Mouse (Mus musculus): ENCODE results near the gene Golm1. TPM values are rescaled to one million over a fixed set of nuclear protein-coding genes. Genes with fewer than 3 reads are reported as not detected.

Golm1 gene
- total RNA-seq, 2 experiments from 2014 or later: 13.8 to 17.0 TPM

GRCm38 (mm10) chr13:59676316-59677229 is 962 bp upstream of the Golm1 start:
- DNase-seq: no peak

- peak; percentile 22 for DNase-seq
Observed at GRCm38 (mm10) chr13:59674761-59675150, 855 bp downstream of the Golm1 start.

- no peak for DNase-seq
Observed at GRCm38 (mm10) chr13:59674215-59674614, 1.4 kb downstream of the Golm1 start.

- DNase-seq: no peak
Observed at GRCm38 (mm10) chr13:59673597-59673996, 2.0 kb downstream of the Golm1 start.

- DNase-seq: no peak
Observed at GRCm38 (mm10) chr13:59672248-59672647, 3.4 kb downstream of the Golm1 start.

- no peak for DNase-seq
Observed at GRCm38 (mm10) chr13:59671521-59671920, 4.1 kb downstream of the Golm1 start.

- DNase-seq: no peak
Observed at GRCm38 (mm10) chr13:59669946-59670345, 5.7 kb downstream of the Golm1 start.

GRCm38 (mm10) chr13:59668501-59669093 is 7.0 kb downstream of the Golm1 start:
- peak; percentile 36 for DNase-seq

- no peak for DNase-seq
Observed at GRCm38 (mm10) chr13:59667763-59668162, 7.8 kb downstream of the Golm1 start.

- no peak for DNase-seq
Observed at GRCm38 (mm10) chr13:59663939-59664712, 11.5 kb downstream of the Golm1 start.

- no peak for DNase-seq
Observed at GRCm38 (mm10) chr13:59661966-59662365, 13.6 kb downstream of the Golm1 start.

- DNase-seq: no peak
Observed at GRCm38 (mm10) chr13:59661387-59661786, 14.2 kb downstream of the Golm1 start.

GRCm38 (mm10) chr13:59660371-59660770 is 15.2 kb downstream of the Golm1 start:
- DNase-seq: no peak

GRCm38 (mm10) chr13:59657781-59658180 is 17.8 kb downstream of the Golm1 start:
- no peak for DNase-seq

- no peak for DNase-seq
Observed at GRCm38 (mm10) chr13:59656975-59657388, 18.6 kb downstream of the Golm1 start.

GRCm38 (mm10) chr13:59656316-59656832 is 19.2 kb downstream of the Golm1 start:
- DNase-seq: no peak

- DNase-seq: no peak
Observed at GRCm38 (mm10) chr13:59655718-59656315, 19.8 kb downstream of the Golm1 start.

GRCm38 (mm10) chr13:59654465-59654864 is 21.1 kb downstream of the Golm1 start:
- no peak for DNase-seq

GRCm38 (mm10) chr13:59653136-59653535 is 22.5 kb downstream of the Golm1 start:
- DNase-seq: no peak

GRCm38 (mm10) chr13:59652651-59653050 is 23.0 kb downstream of the Golm1 start:
- DNase-seq: no peak

- DNase-seq: no peak
Observed at GRCm38 (mm10) chr13:59649781-59650180, 25.8 kb downstream of the Golm1 start.

- no peak for DNase-seq
Observed at GRCm38 (mm10) chr13:59648598-59648997, 27.0 kb downstream of the Golm1 start.
